Mouse (Mus musculus): ENCODE data around the gene Nop2. TPM values are rescaled to one million over a fixed set of nuclear protein-coding genes. Genes with fewer than 3 reads are reported as not detected.

Gene Nop2
- polyA plus RNA-seq, 1 experiment from 2014 or later, result 101 TPM

- under 1% methylated on average over 43 of the region's 44 CpGs for WGBS
- peak; percentile 58 for DNase-seq (ENCODE audit: extremely low spot score, low spot score)
- Histone ChIP-seq H3K27ac (peak overlapping the region; percentile 97), H3K27me3 (ENCODE audit: poor library complexity, severe bottlenecking) (no peaks in the 10 kb centered on the region), H3K4me1 (peaks cover 53% of the 10 kb centered on the region), H3K9me3 (no peaks in the 10 kb centered on the region), H3K36me3 (replicated peaks) (peaks cover 44% of the 10 kb centered on the region), H3K4me3 (peak overlapping the region; percentile 100)
Observed at GRCm38 (mm10) chr6:125096597-125097345, 34.9 kb upstream of the Nop2 start.

GRCm38 (mm10) chr6:125097346-125097689 lies 34.4 kb upstream of the Nop2 start:
- Histone ChIP-seq H3K27ac (peak overlapping the region; percentile 97), H3K9me3 (no peaks in the 10 kb centered on the region), H3K27me3 (ENCODE audit: poor library complexity, severe bottlenecking) (no peaks in the 10 kb centered on the region), H3K4me3 (peak overlapping the region; percentile 100), H3K4me1 (peaks cover 53% of the 10 kb centered on the region), H3K36me3 (replicated peaks) (peaks cover 50% of the 10 kb centered on the region)
- 3% methylated on average over 12 of the region's 12 CpGs for WGBS
- no peak for DNase-seq (ENCODE audit: extremely low spot score, low spot score)

GRCm38 (mm10) chr6:125097951-125098350 lies 33.8 kb upstream of the Nop2 start:
- H3K4me1 ChIP-seq, result peaks cover 53% of the 10 kb centered on the region
- H3K4me3 ChIP-seq, result peak overlapping the region; percentile 100
- H3K9me3 ChIP-seq, result no peaks in the 10 kb centered on the region
- H3K27me3 ChIP-seq (ENCODE audit: poor library complexity, severe bottlenecking), result no peaks in the 10 kb centered on the region
- no peak for DNase-seq (ENCODE audit: extremely low spot score, low spot score)
- WGBS, result 69% methylated on average over 8 of the region's 8 CpGs
- peak overlapping the region; percentile 97 for H3K27ac ChIP-seq
- peaks cover 56% of the 10 kb centered on the region for H3K36me3 ChIP-seq (replicated peaks)

- no peaks in the 10 kb centered on the region for H3K27me3 ChIP-seq (ENCODE audit: poor library complexity, severe bottlenecking)
- 79% methylated on average over 3 of the region's 3 CpGs for WGBS
- peaks cover 62% of the 10 kb centered on the region for H3K36me3 ChIP-seq (replicated peaks)
- peaks cover 53% of the 10 kb centered on the region for H3K4me1 ChIP-seq
- no peaks in the 10 kb centered on the region for H3K9me3 ChIP-seq
- H3K27ac ChIP-seq, result peak overlapping the region; percentile 97
- peak overlapping the region; percentile 100 for H3K4me3 ChIP-seq
- no peak for DNase-seq (ENCODE audit: extremely low spot score, low spot score)
Observed at GRCm38 (mm10) chr6:125098513-125098912, 33.2 kb upstream of the Nop2 start.

GRCm38 (mm10) chr6:125099421-125099971 lies 32.2 kb upstream of the Nop2 start:
- Histone ChIP-seq H3K4me1 (peaks cover 53% of the 10 kb centered on the region), H3K27me3 (ENCODE audit: poor library complexity, severe bottlenecking) (no peaks in the 10 kb centered on the region), H3K9me3 (no peaks in the 10 kb centered on the region), H3K4me3 (peak overlapping the region; percentile 100), H3K36me3 (replicated peaks) (peaks cover 71% of the 10 kb centered on the region), H3K27ac (peak overlapping the region; percentile 79)
- no peak for DNase-seq (ENCODE audit: extremely low spot score, low spot score)
- 52% methylated on average over 5 of the region's 5 CpGs for WGBS

- no peak for DNase-seq (ENCODE audit: extremely low spot score, low spot score)
- no peak overlapping the region; the same call in 1 of the 2 replicates for H3K4me3 ChIP-seq
- H3K36me3 ChIP-seq (replicated peaks), result peaks cover 91% of the 10 kb centered on the region
- WGBS, result 92% methylated on average over 9 of the region's 9 CpGs
- no peaks in the 10 kb centered on the region for H3K27me3 ChIP-seq (ENCODE audit: poor library complexity, severe bottlenecking)
- no peaks in the 10 kb centered on the region for H3K9me3 ChIP-seq
- peaks cover 40% of the 10 kb centered on the region for H3K4me1 ChIP-seq
- no peak overlapping the region for H3K27ac ChIP-seq
Observed at GRCm38 (mm10) chr6:125101444-125101843, 30.3 kb upstream of the Nop2 start.

- no peak for DNase-seq (ENCODE audit: extremely low spot score, low spot score)
- Histone ChIP-seq H3K4me1 (peaks cover 15% of the 10 kb centered on the region), H3K27ac (no peak overlapping the region), H3K36me3 (replicated peaks) (peaks cover 100% of the 10 kb centered on the region), H3K4me3 (no peak overlapping the region), H3K9me3 (no peaks in the 10 kb centered on the region; the same call in 1 of the 2 replicates), H3K27me3 (ENCODE audit: poor library complexity, severe bottlenecking) (no peaks in the 10 kb centered on the region)
- WGBS, result 91% methylated on average over 4 of the region's 4 CpGs
Observed at GRCm38 (mm10) chr6:125104223-125104622, 27.5 kb upstream of the Nop2 start.

GRCm38 (mm10) chr6:125107705-125108104 lies 24.0 kb upstream of the Nop2 start:
- no peaks in the 10 kb centered on the region; the same call in 1 of the 2 replicates for H3K9me3 ChIP-seq
- no peaks in the 10 kb centered on the region for H3K27me3 ChIP-seq (ENCODE audit: poor library complexity, severe bottlenecking)
- peaks cover 100% of the 10 kb centered on the region for H3K36me3 ChIP-seq (replicated peaks)
- WGBS, result 92% methylated on average over 2 of the region's 2 CpGs
- no peak overlapping the region for H3K4me3 ChIP-seq
- no peak overlapping the region for H3K27ac ChIP-seq
- DNase-seq (ENCODE audit: extremely low spot score, low spot score), result no peak
- no peaks in the 10 kb centered on the region for H3K4me1 ChIP-seq

GRCm38 (mm10) chr6:125109371-125109770 lies 22.3 kb upstream of the Nop2 start:
- WGBS, result 90% methylated on average over 14 of the region's 14 CpGs
- no peaks in the 10 kb centered on the region for H3K27me3 ChIP-seq (ENCODE audit: poor library complexity, severe bottlenecking)
- H3K27ac ChIP-seq, result no peak overlapping the region
- H3K4me3 ChIP-seq, result no peak overlapping the region
- H3K36me3 ChIP-seq (replicated peaks), result peaks cover 100% of the 10 kb centered on the region
- no peak for DNase-seq (ENCODE audit: extremely low spot score, low spot score)
- H3K9me3 ChIP-seq, result no peaks in the 10 kb centered on the region; the same call in 1 of the 2 replicates
- H3K4me1 ChIP-seq, result no peaks in the 10 kb centered on the region

- WGBS, result 93% methylated on average over 7 of the region's 7 CpGs
- no peak overlapping the region for H3K27ac ChIP-seq
- no peaks in the 10 kb centered on the region for H3K27me3 ChIP-seq (ENCODE audit: poor library complexity, severe bottlenecking)
- no peaks in the 10 kb centered on the region for H3K4me1 ChIP-seq
- H3K36me3 ChIP-seq (replicated peaks), result peaks cover 100% of the 10 kb centered on the region
- no peak overlapping the region for H3K4me3 ChIP-seq
- H3K9me3 ChIP-seq, result no peaks in the 10 kb centered on the region; the same call in 1 of the 2 replicates
- DNase-seq (ENCODE audit: extremely low spot score, low spot score), result peak; percentile 46
Observed at GRCm38 (mm10) chr6:125110927-125111326, 20.8 kb upstream of the Nop2 start.

GRCm38 (mm10) chr6:125112553-125112952 lies 19.2 kb upstream of the Nop2 start:
- Histone ChIP-seq H3K27ac (no peak overlapping the region), H3K27me3 (ENCODE audit: poor library complexity, severe bottlenecking) (no peaks in the 10 kb centered on the region), H3K4me1 (no peaks in the 10 kb centered on the region), H3K9me3 (no peaks in the 10 kb centered on the region; the same call in 1 of the 2 replicates), H3K36me3 (replicated peaks) (peaks cover 100% of the 10 kb centered on the region), H3K4me3 (no peak overlapping the region)
- no peak for DNase-seq (ENCODE audit: extremely low spot score, low spot score)
- WGBS, result 95% methylated on average over 11 of the region's 11 CpGs

GRCm38 (mm10) chr6:125119387-125119786 lies 12.3 kb upstream of the Nop2 start:
- 95% methylated on average over 8 of the region's 8 CpGs for WGBS
- Histone ChIP-seq H3K9me3 (no peaks in the 10 kb centered on the region), H3K4me3 (no peak overlapping the region), H3K27ac (no peak overlapping the region), H3K27me3 (ENCODE audit: poor library complexity, severe bottlenecking) (no peaks in the 10 kb centered on the region), H3K4me1 (no peaks in the 10 kb centered on the region), H3K36me3 (replicated peaks) (peaks cover 100% of the 10 kb centered on the region)
- DNase-seq (ENCODE audit: extremely low spot score, low spot score), result no peak

- Histone ChIP-seq H3K27ac (no peak overlapping the region), H3K4me1 (peaks cover 19% of the 10 kb centered on the region), H3K36me3 (replicated peaks) (peaks cover 80% of the 10 kb centered on the region), H3K4me3 (no peak overlapping the region), H3K27me3 (ENCODE audit: poor library complexity, severe bottlenecking) (no peaks in the 10 kb centered on the region), H3K9me3 (no peaks in the 10 kb centered on the region)
- no peak for DNase-seq (ENCODE audit: extremely low spot score, low spot score)
- 94% methylated on average over 12 of the region's 12 CpGs for WGBS
Observed at GRCm38 (mm10) chr6:125128724-125129123, 3.0 kb upstream of the Nop2 start.
